Mouse (Mus musculus) bone marrow macrophage, adult 2 months (primary cell): Measurements from ENCODE around the gene Rftn1.

ENCODE experiments used
- CTCF ChIP-seq: IDR thresholded peaks from 2 replicates; pipeline ENCODE4 v1.5.1; 2012; ENCODE audit warnings: low read depth, mild to moderate bottlenecking, low read length, moderate library complexity
- POLR2A ChIP-seq: IDR thresholded peaks from 2 replicates; pipeline ENCODE4 v1.6.1; 2012; ENCODE audit warnings: mild to moderate bottlenecking, low read depth, low read length, borderline replicate concordance

- TF ChIP-seq CTCF (no peak), POLR2A (no peak)
Observed at GRCm38 (mm10) chr17:50229534-50229933, 39.1 kb upstream of the Rftn1 start.
